Mouse (Mus musculus): ENCODE measurements around the gene Idh3g. TPM values are rescaled to one million over a fixed set of nuclear protein-coding genes. Genes with fewer than 3 reads are reported as not detected.

Gene Idh3g
- total RNA-seq (2022) = 100 to 1,000 TPM; 295 to 431 (median 378) TPM

GRCm38 (mm10) chrX:73786364-73787224, at the start of gene Idh3g, which contains the start of gene Ssr4:
TSS of gene Idh3g (minus strand) at chrX:73786897.
TSS of gene Ssr4 (plus strand) at chrX:73787028.
- DNase-seq = peak; percentile 95

GRCm38 (mm10) chrX:73835731-73836130, 49.0 kb upstream of the Idh3g start:
- no peak for DNase-seq

- no peak for DNase-seq
These were observed 37.8 kb upstream of the Idh3g start, which contains the start of gene Pdzd4 for GRCm38 (mm10) chrX:73824185-73825151. TSS of gene Pdzd4 (minus strand) at chrX:73824969.

- DNase-seq = no peak
These were observed 37.0 kb upstream of the Idh3g start for GRCm38 (mm10) chrX:73823747-73824146.

GRCm38 (mm10) chrX:73816596-73817314, 30.1 kb upstream of the Idh3g start:
- no peak for DNase-seq

GRCm38 (mm10) chrX:73815072-73815471, 28.4 kb upstream of the Idh3g start:
- DNase-seq = no peak

- DNase-seq = no peak
These were observed 19.1 kb upstream of the Idh3g start for GRCm38 (mm10) chrX:73805814-73806213.

- peak; percentile 47 for DNase-seq
These were observed 11.8 kb upstream of the Idh3g start for GRCm38 (mm10) chrX:73798502-73798901.

GRCm38 (mm10) chrX:73797511-73797910, 10.8 kb upstream of the Idh3g start:
- no peak for DNase-seq

- DNase-seq = no peak
These were observed 6.8 kb upstream of the Idh3g start for GRCm38 (mm10) chrX:73793505-73793904.

GRCm38 (mm10) chrX:73793039-73793438, 6.3 kb upstream of the Idh3g start:
- no peak for DNase-seq

- DNase-seq = no peak
These were observed 1.8 kb upstream of the Idh3g start for GRCm38 (mm10) chrX:73788501-73788900.

- no peak for DNase-seq
These were observed 495 bp upstream of the Idh3g start for GRCm38 (mm10) chrX:73787225-73787558.

GRCm38 (mm10) chrX:73785666-73786065, 1.0 kb downstream of the Idh3g start:
- DNase-seq = no peak

GRCm38 (mm10) chrX:73782227-73782626, 4.5 kb downstream of the Idh3g start:
- DNase-seq = no peak

- DNase-seq = no peak
These were observed 11.8 kb downstream of the Idh3g start for GRCm38 (mm10) chrX:73774802-73775483.

GRCm38 (mm10) chrX:73774168-73774760, 12.4 kb downstream of the Idh3g start, which contains the start of gene Srpk3:
TSS of gene Srpk3 (plus strand) at chrX:73774405.
- DNase-seq = no peak

GRCm38 (mm10) chrX:73767267-73767666, 19.4 kb downstream of the Idh3g start:
- DNase-seq = no peak

- DNase-seq = peak; percentile 64
These were observed 21.4 kb downstream of the Idh3g start for GRCm38 (mm10) chrX:73765311-73765710.

- no peak for DNase-seq
These were observed 27.9 kb downstream of the Idh3g start for GRCm38 (mm10) chrX:73758611-73759290.

Measured in adrenal gland, adult 8-10 months (tissue).